Mouse (Mus musculus) limb, embryonic 14.5 days (tissue): ENCODE data around the gene Olfr1022. TPM values are rescaled to one million over a fixed set of nuclear protein-coding genes. Genes with fewer than 3 reads are reported as not detected.

ENCODE experiments used
- ATAC-seq: fragments of 200-750 bp; cut with Nextera tagmentation; 2 replicates; pipeline ENCODE4 v1.8.0; 2017; ENCODE audit warnings: low read depth, moderate number of reproducible peaks, moderate TSS enrichment; ENCODE audit not compliant: low FRiP score
- DNase-seq: peaks from one replicate; pipeline ENCODE4 v3.0.0-alpha.2; 2015; ENCODE audit warnings: low spot score
- H3K27ac ChIP-seq: fragments of 300-500 bp; sonication (generic); replicated peaks from 2 replicates; pipeline ENCODE4 v1.5.1; 2014; ENCODE audit warnings: low read depth, mild to moderate bottlenecking, low read length, moderate library complexity, mixed read lengths
- H3K27me3 ChIP-seq: fragments of 300-500 bp; sonication (generic); 2 replicates; pipeline ENCODE4 v1.6.1; 2014; ENCODE audit warnings: low read length, mixed read lengths; ENCODE audit not compliant: control insufficient read depth, insufficient read depth
- H3K36me3 ChIP-seq: fragments of 300-500 bp; sonication (generic); 2 replicates; pipeline ENCODE4 v1.6.1; 2014; ENCODE audit warnings: mild to moderate bottlenecking, low read length, moderate library complexity, mixed read lengths; ENCODE audit not compliant: control insufficient read depth, insufficient read depth
- H3K4me1 ChIP-seq: fragments of 300-500 bp; sonication (generic); 2 replicates; pipeline ENCODE4 v1.6.1; 2014; ENCODE audit warnings: antibody characterized with exemption, low read length, mixed read lengths; ENCODE audit not compliant: control insufficient read depth, insufficient read depth
- H3K4me2 ChIP-seq: fragments of 300-500 bp; sonication (generic); replicated peaks from 2 replicates; pipeline ENCODE4 v1.6.1; 2014; ENCODE audit warnings: low read depth, mild to moderate bottlenecking, low read length, moderate library complexity; ENCODE audit not compliant: severe bottlenecking
- H3K4me3 ChIP-seq: fragments of 300-500 bp; sonication (generic); replicated peaks from 2 replicates; pipeline ENCODE4 v1.5.1; 2014; ENCODE audit warnings: low read length
- H3K9ac ChIP-seq: fragments of 300-500 bp; sonication (generic); 2 replicates; pipeline ENCODE4 v1.6.1; 2014; ENCODE audit warnings: mild to moderate bottlenecking, low read depth, low read length, moderate library complexity; ENCODE audit not compliant: severe bottlenecking
- H3K9me3 ChIP-seq: fragments of 300-500 bp; sonication (generic); 2 replicates; pipeline ENCODE4 v1.6.1; 2016; ENCODE audit warnings: low read length; ENCODE audit not compliant: control insufficient read depth
- POLR2A ChIP-seq: fragments of 200-500 bp; IDR thresholded peaks from 2 replicates; pipeline ENCODE4 v1.8.0; 2012; ENCODE audit warnings: inconsistent platforms, mild to moderate bottlenecking, moderate library complexity, borderline replicate concordance; ENCODE audit not compliant: insufficient read depth, insufficient read length; ENCODE audit errors: extremely low read depth
- WGBS: fragments of 180-500 bp; shearing (Covaris S2); extraction: QIAGEN DNeasy Blood & Tissue Kit; methylation state at CpG from one replicate; pipeline ENCODE4 v1.1.7; 2014; 5-methylcytosine and 5-hydroxymethylcytosine counted together
- polyA plus RNA-seq, 2 experiments: library from polyadenylated mRNA; depleted of rRNA in 1 of 2; stranded (reverse) in 1 of 2; unstranded in 1 of 2; fragments of >200 nt; fragmentation: Nextera tagmentation in 1 of 2; extraction: Ambion mirVana in 1 of 2; gene quantifications; 2 replicates each; pipeline versions ENCODE4 v1.2.1 to v1.2.3; 2012 to 2014

Olfr1022 gene
- polyA plus RNA-seq, 2 experiments: not detected

- no peak for DNase-seq
Observed at GRCm38 (mm10) chr2:85913197-85913596, 44.8 kb downstream of the Olfr1022 start.

GRCm38 (mm10) chr2:85914893-85915292 lies 46.5 kb downstream of the Olfr1022 start, which contains the start of gene Olfr1025-ps1:
Gene Olfr1025-ps1, plus strand, starts transcription at chr2:85915193.
- no peak within 1 kb of the TSS for H3K4me2 ChIP-seq
- H3K9me3 ChIP-seq: no peaks in the 10 kb centered on the region
- no peaks in the 10 kb centered on the region for H3K4me1 ChIP-seq
- no peak within 1 kb of the TSS for H3K27ac ChIP-seq
- H3K36me3 ChIP-seq: no peaks in the 10 kb centered on the region
- H3K4me3 ChIP-seq: no peak within 1 kb of the TSS
- DNase-seq (no peak), ATAC-seq (no peak)
- H3K9ac ChIP-seq: no peak within 1 kb of the TSS
- no peak for TF ChIP-seq POLR2A
- no peaks in the 10 kb centered on the region for H3K27me3 ChIP-seq
- 56% methylated on average over 1 of the region's 1 CpGs for WGBS

More at GRCm38 (mm10) chr2:85913197-85913596, 44.8 kb downstream of the Olfr1022 start:
- ATAC-seq: no peak
- no peaks in the 10 kb centered on the region for H3K27me3 ChIP-seq
- no peak overlapping the region for H3K4me2 ChIP-seq
- no peaks in the 10 kb centered on the region for H3K9me3 ChIP-seq
- TF ChIP-seq POLR2A: no peak
- no peak overlapping the region for H3K4me3 ChIP-seq
- no peak overlapping the region for H3K9ac ChIP-seq
- H3K36me3 ChIP-seq: no peaks in the 10 kb centered on the region
- H3K27ac ChIP-seq: no peak overlapping the region
- H3K4me1 ChIP-seq: no peaks in the 10 kb centered on the region

Other genes with a start within 250 kb of the Olfr1022 start
- not detected in 2 replicates for gene Olfr1002, start 217.9 kb upstream of the Olfr1022 start, polyA plus RNA-seq (2012; rRNA removed)
- not detected in 2 replicates for gene Olfr1002, start 217.9 kb upstream of the Olfr1022 start, polyA plus RNA-seq (2014; fragmentation: Nextera tagmentation; extraction: Ambion mirVana)
- gene Olfr154, start 204.1 kb upstream of the Olfr1022 start, polyA plus RNA-seq (2012; rRNA removed): not detected in 2 replicates
- not detected in 2 replicates for gene Olfr154, start 204.1 kb upstream of the Olfr1022 start, polyA plus RNA-seq (2014; fragmentation: Nextera tagmentation; extraction: Ambion mirVana)
- not detected in 2 replicates for gene Olfr1006, start 189.8 kb upstream of the Olfr1022 start, polyA plus RNA-seq (2012; rRNA removed)
- not detected in 2 replicates for gene Olfr1006, start 189.8 kb upstream of the Olfr1022 start, polyA plus RNA-seq (2014; fragmentation: Nextera tagmentation; extraction: Ambion mirVana)
- gene Olfr1008, start 179.2 kb upstream of the Olfr1022 start, polyA plus RNA-seq (2012; rRNA removed): not detected in 2 replicates
- gene Olfr1008, start 179.2 kb upstream of the Olfr1022 start, polyA plus RNA-seq (2014; fragmentation: Nextera tagmentation; extraction: Ambion mirVana): not detected in 2 replicates
- not detected in 2 replicates for gene Olfr1009, start 153.2 kb upstream of the Olfr1022 start, polyA plus RNA-seq (2012; rRNA removed)
- gene Olfr1009, start 153.2 kb upstream of the Olfr1022 start, polyA plus RNA-seq (2014; fragmentation: Nextera tagmentation; extraction: Ambion mirVana): not detected in 2 replicates
- not detected in 2 replicates for gene Olfr1012, start 105.8 kb upstream of the Olfr1022 start, polyA plus RNA-seq (2012; rRNA removed)
- gene Olfr1012, start 105.8 kb upstream of the Olfr1022 start, polyA plus RNA-seq (2014; fragmentation: Nextera tagmentation; extraction: Ambion mirVana): not detected in 2 replicates
- not detected in 2 replicates for gene Olfr1013, start 101.5 kb upstream of the Olfr1022 start, polyA plus RNA-seq (2012; rRNA removed)
- not detected in 2 replicates for gene Olfr1013, start 101.5 kb upstream of the Olfr1022 start, polyA plus RNA-seq (2014; fragmentation: Nextera tagmentation; extraction: Ambion mirVana)
- not detected in 2 replicates for gene Olfr1014, start 95.9 kb upstream of the Olfr1022 start, polyA plus RNA-seq (2012; rRNA removed)
- not detected in 2 replicates for gene Olfr1014, start 95.9 kb upstream of the Olfr1022 start, polyA plus RNA-seq (2014; fragmentation: Nextera tagmentation; extraction: Ambion mirVana)
- gene Olfr1015, start 86.6 kb upstream of the Olfr1022 start, polyA plus RNA-seq (2012; rRNA removed): not detected in 2 replicates
- not detected in 2 replicates for gene Olfr1015, start 86.6 kb upstream of the Olfr1022 start, polyA plus RNA-seq (2014; fragmentation: Nextera tagmentation; extraction: Ambion mirVana)
- gene Olfr1016, start 66.0 kb upstream of the Olfr1022 start, polyA plus RNA-seq (2012; rRNA removed): not detected in 2 replicates
- not detected in 2 replicates for gene Olfr1016, start 66.0 kb upstream of the Olfr1022 start, polyA plus RNA-seq (2014; fragmentation: Nextera tagmentation; extraction: Ambion mirVana)
- gene Olfr1018, start 50.1 kb upstream of the Olfr1022 start, polyA plus RNA-seq (2012; rRNA removed): not detected in 2 replicates
- not detected in 2 replicates for gene Olfr1018, start 50.1 kb upstream of the Olfr1022 start, polyA plus RNA-seq (2014; fragmentation: Nextera tagmentation; extraction: Ambion mirVana)
- not detected in 2 replicates for gene Olfr1019, start 23.1 kb upstream of the Olfr1022 start, polyA plus RNA-seq (2012; rRNA removed)
- not detected in 2 replicates for gene Olfr1019, start 23.1 kb upstream of the Olfr1022 start, polyA plus RNA-seq (2014; fragmentation: Nextera tagmentation; extraction: Ambion mirVana)
- gene Olfr1020, start 21.6 kb upstream of the Olfr1022 start, polyA plus RNA-seq (2012; rRNA removed): not detected in 2 replicates
- gene Olfr1020, start 21.6 kb upstream of the Olfr1022 start, polyA plus RNA-seq (2014; fragmentation: Nextera tagmentation; extraction: Ambion mirVana): not detected in 2 replicates
- not detected in 2 replicates for gene Olfr1023, start 17.0 kb downstream of the Olfr1022 start, polyA plus RNA-seq (2012; rRNA removed)
- not detected in 2 replicates for gene Olfr1023, start 17.0 kb downstream of the Olfr1022 start, polyA plus RNA-seq (2014; fragmentation: Nextera tagmentation; extraction: Ambion mirVana)
- gene Olfr1024, start 36.5 kb downstream of the Olfr1022 start, polyA plus RNA-seq (2012; rRNA removed): not detected in 2 replicates
- gene Olfr1024, start 36.5 kb downstream of the Olfr1022 start, polyA plus RNA-seq (2014; fragmentation: Nextera tagmentation; extraction: Ambion mirVana): not detected in 2 replicates
- not detected in 2 replicates for gene Olfr1025-ps1, start 46.6 kb downstream of the Olfr1022 start, polyA plus RNA-seq (2012; rRNA removed)
- not detected in 2 replicates for gene Olfr1025-ps1, start 46.6 kb downstream of the Olfr1022 start, polyA plus RNA-seq (2014; fragmentation: Nextera tagmentation; extraction: Ambion mirVana)
- gene Olfr1026, start 53.0 kb downstream of the Olfr1022 start, polyA plus RNA-seq (2012; rRNA removed): not detected in 2 replicates
- gene Olfr1026, start 53.0 kb downstream of the Olfr1022 start, polyA plus RNA-seq (2014; fragmentation: Nextera tagmentation; extraction: Ambion mirVana): not detected in 2 replicates
- gene Olfr1028, start 81.8 kb downstream of the Olfr1022 start, polyA plus RNA-seq (2012; rRNA removed): 0.01 TPM in 1 of 2 replicates, not detected in the other
- not detected in 2 replicates for gene Olfr1028, start 81.8 kb downstream of the Olfr1022 start, polyA plus RNA-seq (2014; fragmentation: Nextera tagmentation; extraction: Ambion mirVana)
- gene Olfr1029, start 105.3 kb downstream of the Olfr1022 start, polyA plus RNA-seq (2012; rRNA removed): not detected in 2 replicates
- gene Olfr1029, start 105.3 kb downstream of the Olfr1022 start, polyA plus RNA-seq (2014; fragmentation: Nextera tagmentation; extraction: Ambion mirVana): not detected in 2 replicates
- not detected in 2 replicates for gene Olfr1030, start 110.7 kb downstream of the Olfr1022 start, polyA plus RNA-seq (2012; rRNA removed)
- gene Olfr1030, start 110.7 kb downstream of the Olfr1022 start, polyA plus RNA-seq (2014; fragmentation: Nextera tagmentation; extraction: Ambion mirVana): not detected in 2 replicates
- gene Olfr1031, start 121.7 kb downstream of the Olfr1022 start, polyA plus RNA-seq (2012; rRNA removed): not detected in 2 replicates
- not detected in 2 replicates for gene Olfr1031, start 121.7 kb downstream of the Olfr1022 start, polyA plus RNA-seq (2014; fragmentation: Nextera tagmentation; extraction: Ambion mirVana)
- gene Olfr1032, start 136.9 kb downstream of the Olfr1022 start, polyA plus RNA-seq (2012; rRNA removed): not detected in 2 replicates
- not detected in 2 replicates for gene Olfr1032, start 136.9 kb downstream of the Olfr1022 start, polyA plus RNA-seq (2014; fragmentation: Nextera tagmentation; extraction: Ambion mirVana)
- gene Olfr1033, start 152.0 kb downstream of the Olfr1022 start, polyA plus RNA-seq (2012; rRNA removed): 0.67 and 0.73 TPM in 2 replicates
- gene Olfr1033, start 152.0 kb downstream of the Olfr1022 start, polyA plus RNA-seq (2014; fragmentation: Nextera tagmentation; extraction: Ambion mirVana): 0.39 and 1.1 TPM in 2 replicates
- 0.12 and 0.13 TPM in 2 replicates for gene Olfr1034, start 177.3 kb downstream of the Olfr1022 start, polyA plus RNA-seq (2012; rRNA removed)
- not detected in 2 replicates for gene Olfr1034, start 177.3 kb downstream of the Olfr1022 start, polyA plus RNA-seq (2014; fragmentation: Nextera tagmentation; extraction: Ambion mirVana)
- not detected in 2 replicates for gene Olfr1036, start 205.4 kb downstream of the Olfr1022 start, polyA plus RNA-seq (2012; rRNA removed)
- not detected in 2 replicates for gene Olfr1036, start 205.4 kb downstream of the Olfr1022 start, polyA plus RNA-seq (2014; fragmentation: Nextera tagmentation; extraction: Ambion mirVana)
- not detected in 2 replicates for gene Olfr1037, start 218.8 kb downstream of the Olfr1022 start, polyA plus RNA-seq (2012; rRNA removed)
- gene Olfr1037, start 218.8 kb downstream of the Olfr1022 start, polyA plus RNA-seq (2014; fragmentation: Nextera tagmentation; extraction: Ambion mirVana): not detected in 2 replicates